Mouse (Mus musculus): Measurements from ENCODE around the gene Rad18.

Gene Rad18

DNA sequence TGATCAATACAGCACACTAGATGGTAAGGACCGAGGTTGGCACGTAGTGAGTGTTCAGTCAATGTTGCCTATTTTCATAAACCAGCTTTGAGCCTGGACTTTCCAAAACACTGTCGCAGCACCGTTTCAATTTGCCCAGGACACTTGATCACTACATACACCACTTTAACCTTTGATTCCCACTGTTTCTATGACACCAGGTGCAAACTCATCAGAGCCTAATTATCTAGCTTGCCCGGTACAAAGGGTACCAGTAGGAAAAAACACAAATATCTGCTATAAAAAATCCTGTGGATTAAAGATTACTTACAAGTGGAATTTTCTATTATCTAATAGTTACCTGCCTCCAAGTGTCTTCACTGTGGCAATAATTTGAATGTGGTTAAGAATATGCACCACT lies 64.4 kb downstream of the Rad18 start:
- no peak for DNase-seq

DNA sequence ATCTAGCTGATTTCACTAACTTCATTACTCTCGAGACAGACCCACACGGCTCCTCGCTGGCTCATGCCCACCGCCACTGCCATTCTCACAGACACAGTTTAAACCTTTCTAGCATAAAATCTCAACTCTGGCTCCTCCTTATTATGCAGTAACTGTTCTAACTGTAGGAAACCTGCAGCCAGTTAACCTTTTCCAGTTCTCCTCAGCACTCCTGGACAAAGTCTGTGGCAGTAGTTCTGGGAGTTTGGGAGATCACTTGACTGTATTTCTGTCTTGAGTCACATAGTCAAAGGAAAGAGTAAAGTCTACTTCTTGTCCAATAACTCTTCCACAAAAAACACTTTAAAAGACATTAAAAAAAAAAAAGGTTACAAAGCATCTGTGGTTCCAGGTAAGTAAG lies 66.2 kb downstream of the Rad18 start:
- DNase-seq = no peak

DNA sequence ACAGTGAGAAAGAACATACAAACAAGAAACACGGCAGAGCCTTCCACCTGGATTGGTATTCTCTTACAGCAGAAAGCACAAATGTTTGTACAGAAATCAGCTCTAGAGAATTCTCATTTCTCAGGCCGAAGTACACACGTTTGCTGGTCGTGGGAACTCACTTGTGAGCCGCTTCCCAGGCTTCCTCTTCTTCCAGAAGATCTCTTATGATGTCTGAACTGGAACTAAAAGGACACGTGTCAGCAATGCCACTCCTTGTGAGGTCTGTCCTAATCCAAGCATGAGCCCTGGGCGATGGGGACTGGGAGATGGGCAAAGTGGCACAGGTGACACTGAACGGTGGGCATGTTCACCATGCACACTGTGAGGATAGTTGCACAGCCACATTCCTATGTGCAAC lies 68.2 kb downstream of the Rad18 start:
- no peak for DNase-seq

DNA sequence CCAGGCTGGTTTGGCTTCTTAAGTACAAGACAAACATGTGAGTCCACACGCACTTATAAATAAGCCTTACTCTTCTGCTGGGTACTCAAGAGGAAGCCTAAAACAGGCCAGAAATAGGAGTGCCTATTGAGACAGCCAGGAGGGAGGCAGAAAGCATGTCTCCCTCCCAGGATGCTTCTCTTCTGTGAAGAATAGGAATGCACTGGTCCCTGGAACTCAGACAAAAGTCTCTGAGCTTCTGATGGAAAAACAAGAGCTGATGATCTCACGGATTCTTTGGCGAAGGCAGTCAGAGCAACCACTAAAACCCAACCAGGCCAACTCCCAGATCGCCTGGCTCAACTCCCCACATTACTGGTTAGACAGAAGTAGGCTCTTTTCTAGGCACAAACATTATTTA lies 74.2 kb downstream of the Rad18 start:
- no peak for DNase-seq

DNA sequence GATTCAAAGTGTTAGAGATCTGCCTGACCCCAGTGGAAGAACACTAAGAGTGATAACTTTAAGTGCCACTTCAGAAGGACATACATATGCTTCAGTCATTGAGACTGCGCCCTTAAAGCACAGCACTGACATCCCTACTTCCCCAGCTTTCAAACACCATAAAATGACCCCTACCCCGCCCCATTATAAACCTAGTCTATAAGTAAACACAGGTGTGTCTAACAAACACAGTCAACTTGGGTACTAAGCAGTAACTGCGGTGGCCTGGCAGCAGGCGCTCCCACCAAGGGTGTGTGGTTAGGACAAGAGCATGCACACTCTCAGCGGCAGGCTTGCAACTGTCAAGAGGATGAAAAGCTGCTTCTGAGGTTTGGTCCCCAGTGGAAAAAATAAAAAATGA lies 76.5 kb downstream of the Rad18 start:
- DNase-seq = no peak

DNA sequence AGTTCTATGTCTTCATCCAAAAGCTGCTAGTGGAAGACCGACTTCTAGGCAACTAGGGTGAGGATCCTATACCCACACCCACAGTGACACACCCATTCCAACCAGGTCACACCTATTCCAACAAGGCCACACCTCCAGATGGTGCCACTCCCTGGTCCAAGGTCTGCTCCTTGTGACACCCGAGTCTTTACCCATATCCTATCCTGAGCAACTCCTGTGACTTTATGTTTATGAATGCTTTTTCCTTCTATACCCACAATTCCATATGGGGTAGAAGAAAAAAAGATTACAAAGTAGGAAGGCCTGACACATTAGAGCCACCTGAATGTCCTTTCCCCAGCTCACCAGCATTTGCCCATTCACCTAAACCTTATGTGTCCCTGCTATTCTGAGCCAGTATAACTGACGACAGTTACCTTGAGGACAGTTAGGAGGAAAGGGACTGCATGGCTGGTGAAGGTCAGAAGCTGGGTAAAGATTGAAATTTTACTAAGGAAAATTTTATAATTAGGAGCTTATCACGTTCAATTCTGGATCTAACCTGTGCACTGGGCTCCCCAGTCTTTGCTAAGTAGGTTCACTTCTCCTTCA lies 78.7 kb downstream of the Rad18 start:
- no peak for DNase-seq

DNA sequence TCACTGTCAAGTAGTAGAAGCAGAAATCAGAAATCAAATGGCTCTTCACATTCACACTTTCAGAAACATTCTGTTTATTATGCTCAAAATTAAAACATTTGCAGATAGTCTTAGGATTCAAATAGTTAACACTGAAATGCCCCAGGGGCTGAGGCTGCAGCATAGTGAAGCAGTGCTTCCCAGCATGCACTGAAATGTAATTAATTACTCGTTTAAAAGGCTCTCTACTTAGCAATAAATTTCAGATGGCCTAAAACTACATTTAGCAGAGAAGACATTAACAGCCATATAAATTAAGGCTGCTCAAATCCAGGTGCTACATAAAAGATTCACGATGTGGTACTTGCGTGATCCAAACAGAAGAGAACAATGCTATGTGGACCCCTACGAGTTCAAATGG lies 87.5 kb downstream of the Rad18 start:
- no peak for DNase-seq

DNA sequence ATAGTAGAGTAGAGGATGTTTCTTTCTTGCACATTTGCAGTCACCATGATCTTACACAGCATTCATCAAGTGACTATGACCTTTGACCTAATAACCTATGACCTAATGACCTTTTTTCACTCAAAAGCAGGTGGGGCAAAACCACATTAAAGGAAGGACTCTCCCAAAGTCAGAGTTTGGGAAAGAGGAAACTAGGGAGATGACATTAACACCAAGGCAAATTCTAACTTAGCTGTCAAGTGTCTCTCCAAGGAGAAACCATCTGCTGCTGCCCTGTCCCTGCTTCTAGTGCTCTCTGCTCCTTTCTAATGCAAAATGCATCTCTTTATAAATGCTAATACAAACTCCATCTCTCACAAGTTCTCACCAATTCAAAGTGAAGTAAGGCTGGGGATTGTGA lies 92.6 kb downstream of the Rad18 start:
- DNase-seq = no peak

DNA sequence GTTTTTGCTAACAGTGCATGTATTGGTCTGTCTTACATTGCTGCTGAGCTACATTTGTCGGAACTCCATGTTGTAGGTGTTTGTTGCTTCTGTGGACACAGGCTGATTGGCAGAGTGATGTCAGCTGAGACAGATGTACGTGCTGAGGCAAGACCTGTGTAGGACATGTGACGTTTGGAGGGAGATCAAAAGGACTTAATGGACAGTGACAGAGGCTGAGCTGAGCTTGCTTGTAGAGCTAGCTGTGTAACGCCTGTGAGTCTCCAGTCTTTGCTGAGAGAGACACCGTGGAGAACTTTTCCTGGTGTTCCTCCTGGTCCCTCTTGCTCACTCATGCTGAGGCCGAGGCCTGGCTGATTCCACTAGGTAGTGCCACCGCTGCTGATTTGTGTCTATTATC lies 101.5 kb downstream of the Rad18 start:
- DNase-seq = no peak

DNA sequence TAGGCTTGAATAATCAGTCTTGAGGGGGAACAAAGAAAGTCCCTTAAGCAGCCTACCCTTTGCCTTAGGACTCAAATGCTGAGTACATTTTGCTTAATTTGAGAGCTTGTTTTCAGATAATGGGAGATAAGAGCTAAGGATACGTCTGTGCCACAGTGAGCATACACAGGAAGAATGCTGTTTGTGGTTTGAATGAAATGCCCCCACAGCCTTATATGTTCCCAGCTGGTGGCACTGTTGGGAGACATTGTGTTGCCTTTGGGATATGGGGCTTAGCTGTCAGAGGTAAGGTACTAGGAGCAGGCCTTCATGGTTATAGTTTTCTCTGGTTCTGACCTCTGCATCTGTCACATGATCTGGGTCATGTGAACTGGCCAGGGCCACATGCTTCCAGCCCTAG lies 108.6 kb downstream of the Rad18 start:
- no peak for DNase-seq

DNA sequence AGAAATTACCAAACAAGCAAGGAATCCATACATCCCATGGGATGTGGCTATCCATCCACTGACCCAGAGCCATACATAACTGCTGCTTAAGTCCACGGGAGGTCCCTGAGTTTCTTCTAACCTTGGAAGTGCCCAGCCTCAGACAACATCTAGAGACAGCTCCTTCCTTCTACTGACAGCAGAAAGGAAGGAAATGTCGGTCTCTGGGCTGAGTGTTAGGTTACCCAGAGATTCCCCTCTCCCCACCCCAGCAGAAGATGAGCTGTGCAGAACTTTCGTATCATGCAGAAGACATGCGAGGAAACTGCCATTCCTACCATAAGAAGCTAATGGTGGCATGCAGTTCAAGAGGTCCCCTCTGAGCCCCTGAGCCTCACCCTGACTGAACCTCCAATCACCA lies 109.5 kb downstream of the Rad18 start:
- DNase-seq = no peak

DNA sequence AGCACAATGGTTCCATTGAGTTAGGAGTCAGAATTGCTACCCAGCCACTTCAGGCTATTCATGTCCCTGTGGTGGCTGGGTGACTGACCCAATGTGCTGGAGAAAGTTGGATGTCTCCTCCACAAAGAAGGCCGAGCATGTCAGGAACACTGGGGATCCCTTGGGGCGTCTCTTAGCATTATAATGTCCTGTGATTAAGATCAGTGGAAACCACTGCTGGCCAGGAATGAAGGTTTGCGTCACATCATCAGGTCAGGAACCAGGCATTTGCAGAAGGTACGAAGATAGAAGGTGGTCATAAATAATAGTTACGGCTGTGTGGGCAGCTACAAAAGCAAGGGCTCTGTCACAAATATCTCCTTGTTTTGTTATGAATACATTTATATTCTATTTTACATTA lies 111.5 kb downstream of the Rad18 start:
- DNase-seq = no peak

DNA sequence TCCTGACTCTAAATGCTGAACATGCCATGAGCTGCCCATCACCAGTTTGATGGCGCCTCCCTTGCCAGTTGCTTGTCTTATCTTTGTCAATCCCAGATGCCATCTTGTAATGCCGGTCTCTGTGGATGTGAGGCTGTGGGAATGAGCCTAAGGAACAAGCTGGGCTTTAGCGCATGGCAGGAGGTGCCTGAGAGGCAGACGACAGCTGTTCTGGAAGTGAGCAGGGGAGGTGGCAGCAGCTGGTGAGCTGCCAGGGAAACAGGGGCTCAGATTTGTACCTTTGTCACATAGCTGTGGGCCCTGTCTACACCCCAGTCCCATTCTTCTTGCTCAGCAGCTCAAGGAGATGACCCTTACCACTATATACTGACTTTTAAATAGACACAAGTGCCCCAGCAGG lies 114.5 kb downstream of the Rad18 start:
- DNase-seq = no peak

DNA sequence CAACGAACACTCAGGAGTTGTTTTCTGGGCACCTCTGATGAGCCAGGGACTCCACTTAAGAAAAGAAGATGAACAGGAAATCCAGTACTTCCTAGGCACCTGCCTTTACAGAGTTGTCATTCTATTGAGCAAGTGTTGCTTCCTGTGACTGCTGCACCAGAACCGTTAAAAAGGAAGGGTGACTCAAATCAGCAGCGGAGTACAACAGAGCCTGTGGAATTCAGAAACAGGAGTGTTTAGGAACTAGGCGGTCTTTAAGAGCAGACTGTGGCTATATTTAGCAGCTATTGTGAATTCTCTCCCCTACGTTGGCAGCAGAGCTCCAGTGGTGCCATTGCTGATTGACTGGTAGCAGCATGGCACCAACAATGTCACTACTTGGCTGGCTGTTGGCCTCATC lies 119.3 kb downstream of the Rad18 start:
- DNase-seq = no peak

DNA sequence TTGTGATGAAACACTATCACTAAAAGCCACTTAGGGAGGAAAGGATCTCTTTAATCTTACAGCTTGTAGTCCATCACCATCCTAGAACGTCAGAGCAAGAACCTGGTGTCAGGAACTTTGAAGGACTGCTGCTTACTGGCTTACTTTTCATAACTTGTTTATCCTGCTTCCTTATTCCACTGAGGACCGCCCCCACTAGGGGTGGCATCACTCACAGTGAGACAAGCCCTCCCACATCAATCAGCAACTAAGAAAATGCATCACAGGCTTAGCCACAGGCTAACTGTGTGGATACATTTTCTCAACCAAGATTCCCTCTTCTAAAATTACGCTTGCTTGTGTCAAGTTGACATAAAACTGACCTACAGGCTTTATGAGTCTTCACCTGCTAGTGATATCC lies 121.9 kb downstream of the Rad18 start:
- DNase-seq = no peak

DNA sequence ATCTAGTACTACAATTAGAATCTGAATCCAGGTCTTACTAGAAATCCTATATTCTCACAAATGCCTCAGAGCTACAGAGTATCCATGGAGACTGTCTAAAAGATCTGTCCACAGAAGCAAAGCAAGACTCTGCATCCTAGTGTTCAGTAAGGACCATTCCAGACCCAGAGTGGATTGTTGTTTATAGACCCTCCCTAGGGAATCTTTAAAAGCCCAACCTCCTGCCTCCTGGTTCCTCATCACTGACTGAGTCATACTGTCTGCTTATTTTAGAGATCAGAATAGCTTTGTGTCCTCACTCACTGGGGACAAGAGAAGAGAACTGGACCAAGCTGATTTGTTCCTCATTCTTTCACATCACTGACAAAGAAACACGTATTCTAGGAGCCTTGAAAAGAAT lies 126.1 kb downstream of the Rad18 start:
- DNase-seq = no peak
